In the genomic region with DNA sequence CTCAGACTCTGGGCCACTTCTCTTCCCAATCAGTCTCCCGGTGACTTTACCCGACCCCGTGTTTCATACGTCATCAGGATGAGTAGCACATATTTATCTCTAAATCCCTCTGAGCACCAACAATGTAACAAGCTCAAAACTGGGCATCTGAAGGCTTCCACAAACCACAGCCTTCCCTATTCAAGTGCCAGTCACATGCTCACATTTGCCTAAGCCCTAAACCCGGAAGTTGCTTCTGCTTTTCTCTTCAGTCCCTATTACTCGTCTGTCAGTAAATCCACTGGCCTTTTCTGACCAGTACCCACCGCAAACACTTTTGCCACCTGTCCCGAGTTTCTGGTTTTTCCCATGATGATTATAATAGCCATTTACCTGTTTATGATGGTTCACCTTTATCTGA, we compare ENCODE assay signal across 9 mouse cellular contexts. TPM values are rescaled to one million over a fixed set of nuclear protein-coding genes. Genes with fewer than 3 reads are reported as not detected.
DNase-seq lines count a peak whose midpoint lies in the region; ATAC-seq and TF ChIP-seq lines count a peak whose summit lies in the region.
"Had no signal": no experiment of that assay in that cellular context is flagged by ENCODE, and none has a peak within 500 bp of the region (broad histone marks: within the 10 kb centered on the region; RNA-seq: fewer than 3 reads in every experiment).

No protein-coding gene starts in this region.

- no peak for DNase-seq in hindbrain, postnatal 0 days (ENCODE audit: low spot score)
- no peak for DNase-seq in hindbrain, embryonic 11.5 days (ENCODE audit: low spot score)
- DNase-seq in B cell, adult 2 months: peak; percentile 9 to 15
- DNase-seq in MEL (ENCODE audit: low read depth, low spot score): peak; percentile 63
- no peak for DNase-seq in liver, embryonic 13.5 days
- no peak for DNase-seq in retina, embryonic 14.5 days (ENCODE audit: low spot score)
- no peak for DNase-seq in urinary bladder, postnatal 36 days (ENCODE audit: low spot score in 2 of 2)
- no peak for DNase-seq in urinary bladder, postnatal 10 days (ENCODE audit: low spot score)

- no peak overlapping the region for H3K9ac ChIP-seq in hindbrain, postnatal 0 days (replicated peaks; ENCODE audit: low read length)
- no peak overlapping the region for H3K9ac ChIP-seq in hindbrain, embryonic 11.5 days (ENCODE audit: low read depth, low read length)
- peak overlapping the region; percentile 99 for H3K9ac ChIP-seq in MEL (ENCODE audit: control insufficient read depth, low read depth, low read length, poor library complexity, severe bottlenecking)
- peak overlapping the region; percentile 76 for H3K9ac ChIP-seq in liver, embryonic 13.5 days

- WGBS in hindbrain, postnatal 0 days: 89% methylated on average over 8 of the region's 8 CpGs
- WGBS in hindbrain, embryonic 11.5 days: 94% methylated on average over 8 of the region's 8 CpGs
- 59% methylated on average over 8 of the region's 8 CpGs for WGBS in liver, embryonic 13.5 days (ENCODE audit: insufficient replicate concordance)

- H3K4me1 ChIP-seq in hindbrain, postnatal 0 days (ENCODE audit: insufficient read depth, low read length): 0 out of 2 replicates have a peak, but pooled peaks cover 7% of the 10 kb centered on the region
- H3K4me1 ChIP-seq in hindbrain, embryonic 11.5 days (replicated peaks; ENCODE audit: control insufficient read depth, insufficient read depth, low read length): no peaks in the 10 kb centered on the region
- H3K4me1 ChIP-seq in MEL (ENCODE audit: control insufficient read depth in 1 of 2, insufficient read depth in 2 of 2, low read length in 2 of 2): peaks cover 5 to 23% of the 10 kb centered on the region in 2 experiments; a peak in 3 of 4 replicates
- peaks cover 39% of the 10 kb centered on the region for H3K4me1 ChIP-seq in liver, embryonic 13.5 days (replicated peaks)

- TF ChIP-seq RAD21 in MEL (IDR thresholded peaks at IDR 0.05; ENCODE audit: low read depth, low read length): no peak

- H3K27ac ChIP-seq in hindbrain, postnatal 0 days: peak overlapping the region; percentile 22; the same call in 1 of the 2 replicates
- H3K27ac ChIP-seq in hindbrain, embryonic 11.5 days (ENCODE audit: low read depth, low read length): no peak overlapping the region
- H3K27ac ChIP-seq in MEL (ENCODE audit: control insufficient read depth, low read depth, low read length): peak overlapping the region; percentile 39; the same call in 1 of the 2 replicates
- H3K27ac ChIP-seq in liver, embryonic 13.5 days: peak overlapping the region; percentile 21
- H3K27ac ChIP-seq: hindbrain, embryonic 15.5 days had no signal

- H3K4me2 ChIP-seq in hindbrain, postnatal 0 days (ENCODE audit: low read depth, low read length): no peak overlapping the region
- H3K4me2 ChIP-seq in hindbrain, embryonic 11.5 days (replicated peaks; ENCODE audit: low read depth, low read length): no peak overlapping the region
- H3K4me2 ChIP-seq in liver, embryonic 13.5 days: peak overlapping the region; percentile 84

- TF ChIP-seq CTCF in hindbrain, postnatal 0 days (IDR thresholded peaks at IDR 0.05; ENCODE audit: low read depth): no peak
- TF ChIP-seq CTCF in MEL (IDR thresholded peaks at IDR 0.05 in 2 of 3, conservative IDR thresholded peaks at IDR 0.05 in 1 of 3; ENCODE audit: control insufficient read depth in 1 of 3, insufficient read depth in 1 of 3, low read depth in 2 of 3, low read length in 3 of 3, poor library complexity in 1 of 3, severe bottlenecking in 1 of 3): no peak

- H3K79me2 ChIP-seq in MEL (ENCODE audit: control insufficient read depth, insufficient read depth, low read length, poor library complexity): peaks cover 38% of the 10 kb centered on the region

- no peaks in the 10 kb centered on the region for H3K9me3 ChIP-seq in hindbrain, postnatal 0 days (ENCODE audit: low read length)
- no peaks in the 10 kb centered on the region for H3K9me3 ChIP-seq in hindbrain, embryonic 11.5 days (ENCODE audit: control insufficient read depth, low read length)
- H3K9me3 ChIP-seq in MEL (replicated peaks; ENCODE audit: insufficient read depth, low read length): no peaks in the 10 kb centered on the region
- no peaks in the 10 kb centered on the region for H3K9me3 ChIP-seq in liver, embryonic 13.5 days (replicated peaks)
- H3K9me3 ChIP-seq: hindbrain, embryonic 15.5 days had no signal

- TF ChIP-seq POLR2A in MEL (IDR thresholded peaks at IDR 0.05; ENCODE audit: control insufficient read depth in 1 of 2, insufficient read depth in 1 of 2, low read depth in 1 of 2, low read length in 2 of 2, poor library complexity in 1 of 2): no peak

- peaks cover 13% of the 10 kb centered on the region for H3K36me3 ChIP-seq in hindbrain, postnatal 0 days (ENCODE audit: insufficient read depth, low read length)
- no peaks in the 10 kb centered on the region for H3K36me3 ChIP-seq in hindbrain, embryonic 11.5 days (ENCODE audit: control insufficient read depth, insufficient read depth, low read length)
- H3K36me3 ChIP-seq in MEL (ENCODE audit: control insufficient read depth in 1 of 2, insufficient read depth in 2 of 2, low read length in 2 of 2): peaks cover 3 to 18% of the 10 kb centered on the region in 2 experiments
- H3K36me3 ChIP-seq in liver, embryonic 13.5 days: peaks cover 36% of the 10 kb centered on the region

- no peak overlapping the region for H3K4me3 ChIP-seq in hindbrain, postnatal 0 days (ENCODE audit: low read length)
- no peak overlapping the region for H3K4me3 ChIP-seq in hindbrain, embryonic 11.5 days (ENCODE audit: low read depth, low read length)
- peak overlapping the region; percentile 74 to 98 for H3K4me3 ChIP-seq in MEL (ENCODE audit: control insufficient read depth in 1 of 2, insufficient read depth in 1 of 2, low read depth in 2 of 2, low read length in 2 of 2)
- H3K4me3 ChIP-seq in liver, embryonic 13.5 days (replicated peaks): peak overlapping the region; percentile 76; the same call in 1 of the 2 replicates

- TF ChIP-seq EP300 in MEL (IDR thresholded peaks at IDR 0.05; ENCODE audit: low read depth in 1 of 2, low read length in 2 of 2): no peak; a peak in 1 of 4 replicates

- no peaks in the 10 kb centered on the region for H3K27me3 ChIP-seq in hindbrain, postnatal 0 days (ENCODE audit: insufficient read depth, low read length)
- H3K27me3 ChIP-seq in hindbrain, embryonic 11.5 days (ENCODE audit: control insufficient read depth, insufficient read depth, low read length): no peaks in the 10 kb centered on the region
- no peaks in the 10 kb centered on the region for H3K27me3 ChIP-seq in MEL (ENCODE audit: control insufficient read depth in 1 of 2, insufficient read depth in 2 of 2, low read length in 2 of 2)
- H3K27me3 ChIP-seq in liver, embryonic 13.5 days: no peaks in the 10 kb centered on the region
- H3K27me3 ChIP-seq: hindbrain, embryonic 15.5 days had no signal

- ATAC-seq in hindbrain, postnatal 0 days: no peak
- no peak for ATAC-seq in hindbrain, embryonic 11.5 days (ENCODE audit: low FRiP score)
- no peak for ATAC-seq in liver, embryonic 13.5 days (ENCODE audit: low read depth)

TF ChIP-seq in MEL, 35 proteins besides CTCF, POLR2A, EP300 and RAD21 (continues in another document):
- TF ChIP-seq CHD1 (IDR thresholded peaks at IDR 0.05; ENCODE audit: low read depth, low read length) (no peak), MYB (IDR thresholded peaks at IDR 0.05; ENCODE audit: low read depth, low read length) (no peak), MXI1 (IDR thresholded peaks at IDR 0.05; ENCODE audit: low read depth, low read length) (peak; percentile 59), MYC (IDR thresholded peaks at IDR 0.05; ENCODE audit: low read depth, low read length) (0 out of 2 replicates have a peak, but pooled peaks have one; percentile 66), UBTF (IDR thresholded peaks at IDR 0.05; ENCODE audit: borderline replicate concordance, insufficient read depth, low read depth, low read length) (no peak), NRF1 (IDR thresholded peaks at IDR 0.05; ENCODE audit: insufficient read depth, low read depth, low read length, poor library complexity, severe bottlenecking) (no peak)

RNA-seq across cellular contexts. Expression of a gene that starts 1.8 kb away (rescaled TPM):
- total RNA-seq in hindbrain, postnatal 0 days (2014; rRNA removed): 24.7 and 56.8 TPM in 2 replicates
- polyA plus RNA-seq in hindbrain, postnatal 0 days (2015; fragmentation: Nextera tagmentation; extraction: Ambion mirVana): 25.6 and 30.0 TPM in 2 replicates
- polyA plus RNA-seq in hindbrain, embryonic 11.5 days (2014; fragmentation: Nextera tagmentation; extraction: Ambion mirVana): 49.0 and 51.9 TPM in 2 replicates
- 30.6 and 38.8 TPM in 2 replicates for total RNA-seq in MEL (2012; rRNA removed)
- 10 to 100 TPM in 1 of 2 experiments, not detected in 1; 39.6 TPM for polyA plus RNA-seq in MEL (2012; ENCODE audit: insufficient read depth in 1 of 2, insufficient read length in 2 of 2, low read depth in 1 of 2, low replicate concordance in 2 of 2, missing spikeins in 1 of 2)
- polyA plus RNA-seq in liver, embryonic 13.5 days (2015; fragmentation: Nextera tagmentation; extraction: Ambion mirVana): 21.4 and 25.0 TPM in 2 replicates

RNA-seq across cellular contexts. Expression of a gene that starts 1.9 kb away (rescaled TPM):
- total RNA-seq in hindbrain, postnatal 0 days (2014; rRNA removed): 8.3 and 10.8 TPM in 2 replicates
- 6.6 and 7.7 TPM in 2 replicates for polyA plus RNA-seq in hindbrain, postnatal 0 days (2015; fragmentation: Nextera tagmentation; extraction: Ambion mirVana)
- 27.6 and 27.7 TPM in 2 replicates for polyA plus RNA-seq in hindbrain, embryonic 11.5 days (2014; fragmentation: Nextera tagmentation; extraction: Ambion mirVana)
- total RNA-seq in MEL (2012; rRNA removed): 23.7 and 25.1 TPM in 2 replicates
- 10 to 100 TPM in 1 of 2 experiments, not detected in 1; 24.2 TPM for polyA plus RNA-seq in MEL (2012; ENCODE audit: insufficient read depth in 1 of 2, insufficient read length in 2 of 2, low read depth in 1 of 2, low replicate concordance in 2 of 2, missing spikeins in 1 of 2)
- polyA plus RNA-seq in liver, embryonic 13.5 days (2015; fragmentation: Nextera tagmentation; extraction: Ambion mirVana): 19.4 and 21.7 TPM in 2 replicates

RNA-seq across cellular contexts. Expression of a gene that starts 42.5 kb away (rescaled TPM):
- total RNA-seq in hindbrain, postnatal 0 days (2014; rRNA removed): 18.0 and 19.5 TPM in 2 replicates
- polyA plus RNA-seq in hindbrain, postnatal 0 days (2015; fragmentation: Nextera tagmentation; extraction: Ambion mirVana): 11.8 and 13.5 TPM in 2 replicates
- polyA plus RNA-seq in hindbrain, embryonic 11.5 days (2014; fragmentation: Nextera tagmentation; extraction: Ambion mirVana): 20.2 and 23.1 TPM in 2 replicates
- 8.6 and 10.0 TPM in 2 replicates for total RNA-seq in MEL (2012; rRNA removed)
- 10 to 100 TPM in 1 of 2 experiments, not detected in 1; 12.7 TPM for polyA plus RNA-seq in MEL (2012; ENCODE audit: insufficient read depth in 1 of 2, insufficient read length in 2 of 2, low read depth in 1 of 2, low replicate concordance in 2 of 2, missing spikeins in 1 of 2)
- polyA plus RNA-seq in liver, embryonic 13.5 days (2015; fragmentation: Nextera tagmentation; extraction: Ambion mirVana): 4.4 and 5.7 TPM in 2 replicates

RNA-seq across cellular contexts. Expression of a gene that starts 51.9 kb away (rescaled TPM):
- total RNA-seq in hindbrain, postnatal 0 days (2014; rRNA removed): 0.99 and 1.0 TPM in 2 replicates
- 0.36 and 0.44 TPM in 2 replicates for polyA plus RNA-seq in hindbrain, postnatal 0 days (2015; fragmentation: Nextera tagmentation; extraction: Ambion mirVana)
- 0.40 and 0.50 TPM in 2 replicates for polyA plus RNA-seq in hindbrain, embryonic 11.5 days (2014; fragmentation: Nextera tagmentation; extraction: Ambion mirVana)
- total RNA-seq in MEL (2012; rRNA removed): not detected in 2 replicates
- polyA plus RNA-seq in MEL (2012; ENCODE audit: insufficient read depth in 1 of 2, insufficient read length in 2 of 2, low read depth in 1 of 2, low replicate concordance in 2 of 2, missing spikeins in 1 of 2): not detected
- not detected in 2 replicates for polyA plus RNA-seq in liver, embryonic 13.5 days (2015; fragmentation: Nextera tagmentation; extraction: Ambion mirVana)

Comparison
In these comparisons a context has a peak if more than half of its experiments do, and no peak if none do; other contexts are left out.
1. DNase-seq: peak in B cell, adult 2 months (2 of 2) and MEL (single experiment); none in hindbrain, postnatal 0 days (single experiment), hindbrain, embryonic 11.5 days (single experiment), liver, embryonic 13.5 days (single experiment), retina, embryonic 14.5 days (single experiment), urinary bladder, postnatal 36 days (0 of 2) and urinary bladder, postnatal 10 days (single experiment).
2. H3K4me3 ChIP-seq: peak in MEL (2 of 2) and liver, embryonic 13.5 days (single experiment); none in hindbrain, postnatal 0 days (single experiment) and hindbrain, embryonic 11.5 days (single experiment).
3. H3K9ac ChIP-seq: peak in MEL (single experiment) and liver, embryonic 13.5 days (single experiment); none in hindbrain, postnatal 0 days (single experiment) and hindbrain, embryonic 11.5 days (single experiment).